Mouse (Mus musculus): Measurements from ENCODE around the gene Rcor2. TPM values are rescaled to one million over a fixed set of nuclear protein-coding genes. Genes with fewer than 3 reads are reported as not detected.

Gene Rcor2
- polyA plus RNA-seq, 1 experiment from 2014 or later = 0.27 TPM

DNA sequence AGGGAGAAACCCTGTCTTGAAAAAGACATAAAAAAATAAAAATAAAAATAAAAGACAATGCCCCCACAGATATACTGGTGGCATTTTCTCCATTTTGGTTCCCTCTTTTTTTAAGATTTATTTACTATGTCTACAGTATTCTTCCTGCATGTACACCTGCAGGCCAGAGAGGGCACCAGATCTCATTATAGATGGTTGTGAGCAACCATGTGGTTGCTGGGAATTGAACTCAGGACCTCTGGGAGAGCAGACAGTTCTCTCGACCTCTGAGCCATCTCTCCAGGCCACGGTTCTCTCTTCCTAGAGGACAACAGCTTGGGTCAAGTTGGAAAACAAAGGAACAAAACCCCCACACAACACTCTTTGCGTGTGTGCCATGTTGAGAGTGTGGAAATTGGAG lies 5.2 kb upstream of the Rcor2 start:
- H3K36me3 ChIP-seq (ENCODE audit: control insufficient read depth, insufficient read depth) = no peaks in the 10 kb centered on the region
- WGBS (ENCODE audit: insufficient replicate concordance) = 60% methylated on average over 3 of the region's 3 CpGs
- H3K27ac ChIP-seq (ENCODE audit: low read length) = no peak overlapping the region
- no peak overlapping the region for H3K4me3 ChIP-seq (ENCODE audit: low read depth, low read length)
- ATAC-seq (ENCODE audit: low read depth) = no peak
- H3K9ac ChIP-seq (ENCODE audit: low read depth, low read length) = no peak overlapping the region
- H3K27me3 ChIP-seq (ENCODE audit: control insufficient read depth, insufficient read depth, low read depth, low read length) = peaks cover 12% of the 10 kb centered on the region
- H3K9me3 ChIP-seq (replicated peaks; ENCODE audit: control insufficient read depth, low read length) = no peaks in the 10 kb centered on the region
- H3K4me1 ChIP-seq (ENCODE audit: control insufficient read depth, low read depth, low read length) = peaks cover 1% of the 10 kb centered on the region
- no peak overlapping the region for H3K4me2 ChIP-seq (ENCODE audit: low read depth, low read length)

DNA sequence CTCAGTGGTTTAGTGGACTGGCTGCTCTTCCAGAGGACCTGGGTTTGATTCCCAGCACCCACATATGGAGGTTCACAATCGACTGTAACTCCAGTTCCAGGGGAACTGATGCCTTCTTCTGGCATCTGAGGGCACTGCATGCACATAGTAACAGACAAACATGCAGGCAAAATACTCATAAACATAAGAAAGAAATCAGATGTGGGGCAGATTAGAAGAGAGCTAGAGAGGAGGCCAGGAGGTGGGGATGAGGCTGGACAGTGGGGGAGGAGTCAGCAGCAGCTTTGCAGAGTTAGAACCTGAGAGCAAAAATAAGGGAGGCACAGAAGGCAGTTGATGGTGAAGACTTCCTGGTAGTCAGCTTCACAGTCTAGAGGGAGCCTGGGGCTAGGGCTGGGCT lies 4.5 kb upstream of the Rcor2 start:
- peaks cover 8% of the 10 kb centered on the region for H3K4me1 ChIP-seq (ENCODE audit: control insufficient read depth, low read depth, low read length)
- ATAC-seq (ENCODE audit: low read depth) = no peak
- H3K4me2 ChIP-seq (ENCODE audit: low read depth, low read length) = no peak overlapping the region
- H3K9me3 ChIP-seq (replicated peaks; ENCODE audit: control insufficient read depth, low read length) = no peaks in the 10 kb centered on the region
- no peak overlapping the region for H3K9ac ChIP-seq (ENCODE audit: low read depth, low read length)
- peaks cover 18% of the 10 kb centered on the region for H3K27me3 ChIP-seq (ENCODE audit: control insufficient read depth, insufficient read depth, low read depth, low read length)
- H3K36me3 ChIP-seq (ENCODE audit: control insufficient read depth, insufficient read depth) = no peaks in the 10 kb centered on the region
- no peak overlapping the region for H3K4me3 ChIP-seq (ENCODE audit: low read depth, low read length)
- H3K27ac ChIP-seq (ENCODE audit: low read length) = no peak overlapping the region
- 58% methylated on average over 1 of the region's 1 CpGs for WGBS (ENCODE audit: insufficient replicate concordance)

DNA sequence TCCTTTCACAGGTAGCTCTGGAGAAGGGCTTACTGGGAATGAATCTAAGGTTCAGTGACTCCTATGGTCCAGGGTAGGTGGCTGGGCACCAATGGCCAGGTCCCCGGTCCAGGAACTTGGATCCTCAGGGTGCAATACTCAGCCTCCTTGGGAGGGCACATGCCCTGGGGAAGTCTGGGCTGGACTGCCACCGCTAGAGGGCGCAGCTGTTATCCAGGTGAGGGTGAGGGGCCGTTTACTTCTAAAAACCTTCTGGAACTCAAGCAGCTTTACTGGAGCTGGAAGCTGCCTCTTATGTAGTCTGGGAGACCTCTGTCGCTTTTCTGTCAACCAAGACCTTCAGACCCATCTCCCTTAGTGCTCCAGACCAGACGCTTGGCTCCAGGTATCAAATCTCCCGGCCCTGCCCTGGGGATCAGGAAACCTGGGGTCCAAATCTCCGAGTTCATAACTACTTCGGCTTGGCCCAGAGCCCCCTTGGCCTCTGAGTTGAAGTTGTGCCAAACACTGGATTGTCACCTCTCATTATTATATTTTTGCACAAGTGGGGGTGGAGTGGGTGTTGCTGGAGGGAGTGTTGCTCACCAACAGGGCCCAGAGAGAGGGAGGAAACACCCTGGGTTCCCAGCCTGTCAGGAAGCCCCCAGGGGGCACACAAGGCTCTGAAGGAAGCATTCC lies 2.9 kb upstream of the Rcor2 start:
- Histone ChIP-seq H3K9me3 (replicated peaks; ENCODE audit: control insufficient read depth, low read length) (no peaks in the 10 kb centered on the region), H3K4me2 (ENCODE audit: low read depth, low read length) (no peak overlapping the region), H3K4me1 (ENCODE audit: control insufficient read depth, low read depth, low read length) (peaks cover 21% of the 10 kb centered on the region), H3K9ac (ENCODE audit: low read depth, low read length) (no peak overlapping the region), H3K27ac (ENCODE audit: low read length) (no peak overlapping the region), H3K36me3 (ENCODE audit: control insufficient read depth, insufficient read depth) (no peaks in the 10 kb centered on the region), H3K4me3 (ENCODE audit: low read depth, low read length) (no peak overlapping the region), H3K27me3 (ENCODE audit: control insufficient read depth, insufficient read depth, low read depth, low read length) (peaks cover 34% of the 10 kb centered on the region)
- WGBS (ENCODE audit: insufficient replicate concordance) = 23% methylated on average over 9 of the region's 9 CpGs
- no peak for ATAC-seq (ENCODE audit: low read depth)

DNA sequence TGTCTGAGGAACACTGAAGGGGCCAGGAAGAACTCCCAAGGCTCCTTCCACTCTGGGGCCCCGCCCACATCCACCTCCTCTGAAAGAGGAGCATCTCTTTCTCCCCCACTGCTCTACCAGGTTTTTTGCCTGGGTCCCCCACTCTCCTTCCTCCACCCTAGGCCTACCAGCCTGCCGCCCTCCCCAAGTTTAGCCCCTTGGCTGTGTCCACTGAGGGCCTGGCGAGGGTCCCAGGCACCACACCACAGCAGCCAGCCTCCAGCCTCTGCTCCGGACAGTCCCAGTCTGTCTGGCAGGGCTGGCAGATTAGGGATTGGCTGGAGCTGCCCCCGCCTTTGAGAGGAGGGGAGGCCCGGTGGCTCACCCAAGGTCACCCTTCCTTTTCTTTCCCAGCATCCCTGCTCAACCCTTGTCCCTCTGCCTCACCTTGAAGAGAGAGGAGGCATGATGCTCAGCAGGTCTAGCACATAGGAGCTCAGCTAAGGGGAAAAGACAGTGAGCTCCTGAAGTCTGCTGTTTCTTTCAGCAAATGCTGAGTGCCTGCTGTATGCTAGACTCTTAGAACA lies 2.3 kb upstream of the Rcor2 start:
- H3K9me3 ChIP-seq (replicated peaks; ENCODE audit: control insufficient read depth, low read length) = no peaks in the 10 kb centered on the region
- H3K27me3 ChIP-seq (ENCODE audit: control insufficient read depth, insufficient read depth, low read depth, low read length) = peaks cover 39% of the 10 kb centered on the region
- 40% methylated on average over 6 of the region's 6 CpGs for WGBS (ENCODE audit: insufficient replicate concordance)
- no peak for ATAC-seq (ENCODE audit: low read depth)
- H3K36me3 ChIP-seq (ENCODE audit: control insufficient read depth, insufficient read depth) = no peaks in the 10 kb centered on the region
- H3K4me1 ChIP-seq (ENCODE audit: control insufficient read depth, low read depth, low read length) = peaks cover 25% of the 10 kb centered on the region
- H3K27ac ChIP-seq (ENCODE audit: low read length) = no peak overlapping the region
- H3K4me2 ChIP-seq (ENCODE audit: low read depth, low read length) = no peak overlapping the region
- no peak overlapping the region for H3K9ac ChIP-seq (ENCODE audit: low read depth, low read length)
- H3K4me3 ChIP-seq (ENCODE audit: low read depth, low read length) = no peak overlapping the region

DNA sequence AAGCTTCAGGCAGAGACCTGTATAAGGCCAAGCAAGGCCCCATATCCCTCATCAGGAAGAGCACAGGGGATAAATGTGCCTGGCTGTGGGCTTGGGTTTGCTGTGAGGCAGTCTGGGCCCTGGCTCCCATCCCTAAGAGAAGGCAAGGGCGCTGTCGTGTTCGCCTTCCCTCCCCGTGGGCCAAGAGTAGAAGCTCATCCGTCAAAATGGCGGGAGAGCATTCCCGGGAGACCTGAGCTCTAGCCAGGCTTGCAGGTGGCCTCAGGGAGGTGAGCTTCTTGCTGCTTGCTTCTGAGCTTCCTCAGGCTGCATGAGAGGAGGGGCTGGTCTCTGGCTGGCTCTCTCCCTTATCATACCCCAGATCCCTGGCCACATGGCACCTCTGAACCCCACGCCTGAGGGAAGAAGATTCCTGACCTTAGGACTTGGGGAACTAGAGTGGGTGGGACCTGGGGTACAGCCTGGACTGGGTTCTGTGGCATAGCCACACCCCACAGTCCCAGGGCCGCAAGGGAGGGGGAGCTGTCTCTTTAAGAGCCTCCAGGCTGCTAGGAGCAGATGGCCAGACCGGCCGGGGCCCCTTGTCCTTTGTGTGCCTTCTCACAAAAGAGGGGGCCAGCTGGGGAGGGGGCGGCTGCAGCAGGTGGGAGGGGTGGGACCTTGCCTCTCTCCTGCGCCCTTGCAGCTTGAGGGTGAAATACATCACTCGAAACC lies 1.5 kb upstream of the Rcor2 start:
- WGBS (ENCODE audit: insufficient replicate concordance) = 36% methylated on average over 14 of the region's 14 CpGs
- peaks cover 39% of the 10 kb centered on the region for H3K27me3 ChIP-seq (ENCODE audit: control insufficient read depth, insufficient read depth, low read depth, low read length)
- peaks cover 25% of the 10 kb centered on the region for H3K4me1 ChIP-seq (ENCODE audit: control insufficient read depth, low read depth, low read length)
- H3K9ac ChIP-seq (ENCODE audit: low read depth, low read length) = no peak overlapping the region
- H3K9me3 ChIP-seq (replicated peaks; ENCODE audit: control insufficient read depth, low read length) = no peaks in the 10 kb centered on the region
- H3K36me3 ChIP-seq (ENCODE audit: control insufficient read depth, insufficient read depth) = no peaks in the 10 kb centered on the region
- H3K4me2 ChIP-seq (ENCODE audit: low read depth, low read length) = no peak overlapping the region
- H3K27ac ChIP-seq (ENCODE audit: low read length) = no peak overlapping the region
- no peak for ATAC-seq (ENCODE audit: low read depth)
- H3K4me3 ChIP-seq (ENCODE audit: low read depth, low read length) = no peak overlapping the region

DNA sequence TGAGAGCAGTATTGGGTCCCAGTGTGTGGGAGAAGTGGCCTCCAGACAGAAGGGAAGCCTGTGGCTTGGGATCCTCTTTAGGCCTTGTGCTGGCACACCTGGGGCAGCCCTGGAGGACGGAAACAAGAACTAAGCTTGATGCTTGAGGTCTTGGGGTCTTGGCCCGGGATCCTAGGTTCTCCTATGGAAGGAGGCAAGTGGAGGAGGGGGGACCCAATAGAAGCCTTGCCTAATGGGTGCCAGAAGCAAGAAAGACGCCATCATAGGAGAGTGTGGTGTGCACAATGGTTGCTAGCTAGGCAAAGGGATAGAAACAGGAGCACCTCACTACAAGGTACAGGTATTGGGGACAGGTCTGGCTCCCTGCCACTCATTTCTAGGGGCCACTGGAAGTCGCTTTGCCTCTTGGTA lies 699 bp upstream of the Rcor2 start:
- Histone ChIP-seq H3K27ac (ENCODE audit: low read length) (no peak overlapping the region), H3K4me1 (ENCODE audit: control insufficient read depth, low read depth, low read length) (peaks cover 25% of the 10 kb centered on the region), H3K4me2 (ENCODE audit: low read depth, low read length) (no peak overlapping the region), H3K36me3 (ENCODE audit: control insufficient read depth, insufficient read depth) (no peaks in the 10 kb centered on the region), H3K9ac (ENCODE audit: low read depth, low read length) (no peak overlapping the region), H3K9me3 (replicated peaks; ENCODE audit: control insufficient read depth, low read length) (no peaks in the 10 kb centered on the region), H3K4me3 (ENCODE audit: low read depth, low read length) (no peak overlapping the region), H3K27me3 (ENCODE audit: control insufficient read depth, insufficient read depth, low read depth, low read length) (peaks cover 39% of the 10 kb centered on the region)
- no peak for ATAC-seq (ENCODE audit: low read depth)
- 57% methylated on average over 4 of the region's 4 CpGs for WGBS (ENCODE audit: insufficient replicate concordance)

DNA sequence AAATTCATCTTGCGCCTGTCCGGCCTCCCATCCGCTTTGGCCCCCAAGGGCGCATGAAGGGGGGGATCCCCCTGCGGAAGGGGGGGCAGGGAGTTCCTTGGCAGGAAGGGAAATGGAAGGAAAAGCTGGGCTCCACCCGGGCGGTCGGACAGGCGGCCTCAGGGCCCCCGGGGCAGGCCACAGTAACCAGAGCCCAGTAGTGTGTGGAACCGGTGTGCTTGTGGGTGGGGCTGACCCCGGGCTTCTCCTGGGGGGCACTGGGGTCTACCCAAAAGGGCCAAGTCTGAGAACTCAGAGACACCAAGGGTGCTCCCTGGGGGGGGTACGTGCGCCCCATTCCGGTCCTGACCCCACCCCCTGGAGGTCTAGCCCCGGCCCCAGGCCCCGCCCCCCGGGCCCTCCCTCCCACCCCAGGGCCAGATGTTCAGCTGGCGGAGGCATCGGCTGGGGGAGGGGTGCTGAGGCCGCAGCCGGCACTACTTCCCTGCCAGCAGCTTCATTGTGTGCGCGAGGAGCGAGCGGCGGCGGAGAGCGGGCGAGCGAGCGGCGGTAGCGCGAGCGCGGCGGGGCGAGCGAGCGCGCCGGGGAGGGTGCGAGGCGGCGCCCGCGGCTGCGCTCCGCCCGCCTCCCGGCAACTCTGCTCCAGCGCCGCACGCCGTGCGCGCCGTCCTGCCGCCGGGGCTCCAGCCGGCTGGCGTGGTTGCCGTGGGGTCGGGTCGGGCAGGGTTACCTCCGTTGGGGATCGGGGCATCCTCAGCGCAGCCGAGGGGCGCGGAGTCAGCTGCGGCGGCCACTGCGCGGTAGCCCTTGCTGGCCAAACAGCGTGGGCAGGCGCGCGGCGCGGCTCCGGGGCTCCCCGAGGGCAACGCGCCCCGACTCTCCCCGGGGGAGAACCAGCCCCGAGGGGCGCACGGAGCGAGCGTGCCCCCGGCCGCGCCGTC lies 926 bp downstream of the Rcor2 start:
- Histone ChIP-seq H3K4me3 (ENCODE audit: low read depth, low read length) (peak overlapping the region; percentile 63), H3K9ac (ENCODE audit: low read depth, low read length) (peak overlapping the region; percentile 55), H3K4me2 (ENCODE audit: low read depth, low read length) (peak overlapping the region; percentile 87), H3K27ac (ENCODE audit: low read length) (no peak overlapping the region), H3K27me3 (ENCODE audit: control insufficient read depth, insufficient read depth, low read depth, low read length) (peaks cover 39% of the 10 kb centered on the region), H3K36me3 (ENCODE audit: control insufficient read depth, insufficient read depth) (no peaks in the 10 kb centered on the region), H3K4me1 (ENCODE audit: control insufficient read depth, low read depth, low read length) (peaks cover 25% of the 10 kb centered on the region), H3K9me3 (replicated peaks; ENCODE audit: control insufficient read depth, low read length) (no peaks in the 10 kb centered on the region)
- under 1% methylated on average over 55 of the region's 97 CpGs for WGBS (ENCODE audit: insufficient replicate concordance)
- peak; percentile 55 for ATAC-seq (ENCODE audit: low read depth)

DNA sequence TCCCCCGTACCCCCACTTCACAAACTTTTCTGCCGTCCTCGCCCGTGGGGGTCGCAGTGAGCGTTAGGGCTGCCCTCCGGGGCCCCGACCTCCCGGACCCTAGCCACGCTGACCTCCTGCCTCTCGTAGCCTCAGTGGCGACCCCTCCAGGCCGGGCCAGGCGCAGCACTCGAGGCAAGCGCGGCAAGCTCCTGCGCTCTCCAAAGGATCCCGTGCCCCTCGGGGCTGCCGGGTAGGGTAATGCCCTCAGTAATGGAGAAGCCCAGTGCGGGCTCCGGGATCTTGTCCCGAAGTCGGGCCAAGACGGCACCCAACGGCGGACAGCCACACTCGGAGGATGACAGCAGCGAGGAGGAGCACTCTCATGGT lies 1.6 kb downstream of the Rcor2 start:
- Histone ChIP-seq H3K27me3 (ENCODE audit: control insufficient read depth, insufficient read depth, low read depth, low read length) (peaks cover 39% of the 10 kb centered on the region), H3K4me3 (ENCODE audit: low read depth, low read length) (peak overlapping the region; percentile 63), H3K27ac (ENCODE audit: low read length) (no peak overlapping the region), H3K9me3 (replicated peaks; ENCODE audit: control insufficient read depth, low read length) (no peaks in the 10 kb centered on the region), H3K9ac (ENCODE audit: low read depth, low read length) (peak overlapping the region; percentile 55), H3K4me2 (ENCODE audit: low read depth, low read length) (peak overlapping the region; percentile 87), H3K4me1 (ENCODE audit: control insufficient read depth, low read depth, low read length) (peaks cover 25% of the 10 kb centered on the region), H3K36me3 (ENCODE audit: control insufficient read depth, insufficient read depth) (no peaks in the 10 kb centered on the region)
- peak; percentile 23 for ATAC-seq (ENCODE audit: low read depth)
- WGBS (ENCODE audit: insufficient replicate concordance) = 0% methylated on average over 30 of the region's 30 CpGs

All from liver, embryonic 16.5 days (tissue).